Mouse (Mus musculus): ENCODE results near the gene Ccr1.

GRCm38 (mm10) chr9:123976876-123977663 is 8.6 kb upstream of the Ccr1 start:
- no peak for TF ChIP-seq POLR2A (IDR thresholded peaks at IDR 0.05; ENCODE audit: extremely low read depth, insufficient read depth, low read length)
- no peak for TF ChIP-seq CTCF (IDR thresholded peaks at IDR 0.05; ENCODE audit: low read depth, low read length)

Measured in liver, adult 2 months (tissue).